Mouse (Mus musculus) intestine, postnatal 0 days (tissue): ENCODE results near the gene Xpnpep1. TPM values are rescaled to one million over a fixed set of nuclear protein-coding genes. Genes with fewer than 3 reads are reported as not detected.

Experiments used
- ATAC-seq: fragments of 200-750 bp; cut with Nextera tagmentation; 2 replicates; pipeline ENCODE4 v1.8.0; 2017; ENCODE audit warnings: mild to moderate bottlenecking, moderate TSS enrichment, moderate library complexity
- H3K27ac ChIP-seq: fragments of 300-500 bp; sonication (generic); 2 replicates; pipeline ENCODE4 v1.5.1; 2014; ENCODE audit warnings: mild to moderate bottlenecking, low read depth, low read length, moderate library complexity
- H3K27me3 ChIP-seq: fragments of 300-500 bp; sonication (generic); replicated peaks from 2 replicates; pipeline ENCODE4 v1.6.1; 2014; ENCODE audit warnings: low read length, mixed read lengths; ENCODE audit not compliant: control insufficient read depth, insufficient read depth
- H3K36me3 ChIP-seq: fragments of 300-500 bp; sonication (generic); 2 replicates; pipeline ENCODE4 v1.6.1; 2014; ENCODE audit warnings: mild to moderate bottlenecking, moderate library complexity; ENCODE audit not compliant: control insufficient read depth, insufficient read depth
- H3K4me1 ChIP-seq: fragments of 300-500 bp; sonication (generic); replicated peaks from 2 replicates; pipeline ENCODE4 v1.6.1; 2014; ENCODE audit warnings: antibody characterized with exemption, low read length, mixed read lengths; ENCODE audit not compliant: control insufficient read depth, insufficient read depth
- H3K4me2 ChIP-seq: fragments of 300-500 bp; sonication (generic); replicated peaks from 2 replicates; pipeline ENCODE4 v1.6.1; 2014; ENCODE audit warnings: low read depth, mild to moderate bottlenecking, moderate library complexity
- H3K4me3 ChIP-seq: fragments of 300-500 bp; sonication (generic); 2 replicates; pipeline ENCODE4 v1.5.1; 2014; ENCODE audit warnings: low read depth, low read length
- H3K9ac ChIP-seq: fragments of 300-500 bp; sonication (generic); 2 replicates; pipeline ENCODE4 v1.6.1; 2014; ENCODE audit warnings: mild to moderate bottlenecking, low read depth, low read length
- H3K9me3 ChIP-seq: fragments of 300-500 bp; sonication (generic); 2 replicates; pipeline ENCODE4 v1.6.1; 2016; ENCODE audit warnings: mixed run types; ENCODE audit not compliant: control insufficient read depth
- CTCF ChIP-seq: sonication (generic); IDR thresholded peaks from 2 replicates; pipeline ENCODE4 v1.5.1; 2016; ENCODE audit warnings: low read depth, mild to moderate bottlenecking, control low read depth, antibody characterized with exemption, moderate library complexity
- WGBS: fragments of 180-500 bp; shearing (Covaris S2); extraction: QIAGEN DNeasy Blood & Tissue Kit; methylation state at CpG from one replicate; pipeline ENCODE4 v1.1.7; 2014; 5-methylcytosine and 5-hydroxymethylcytosine counted together
- polyA plus RNA-seq: library from polyadenylated mRNA; unstranded; fragments of >200 nt; fragmentation: Nextera tagmentation; extraction: Ambion mirVana; gene quantifications from 2 replicates; pipeline ENCODE4 v1.2.1, GENCODE M21; 2015

Gene Xpnpep1
- polyA plus RNA-seq, 1 experiment from 2014 or later = 333 TPM

GRCm38 (mm10) chr19:53013744-53014143 lies 26.3 kb downstream of the Xpnpep1 start:
- Histone ChIP-seq H3K4me3 (no peak overlapping the region), H3K4me1 (no peaks in the 10 kb centered on the region), H3K4me2 (no peak overlapping the region), H3K27ac (no peak overlapping the region), H3K9ac (no peak overlapping the region), H3K36me3 (peaks cover 78% of the 10 kb centered on the region), H3K9me3 (no peaks in the 10 kb centered on the region), H3K27me3 (no peaks in the 10 kb centered on the region)
- WGBS = 94% methylated on average over 3 of the region's 3 CpGs
- TF ChIP-seq CTCF = no peak
- no peak for ATAC-seq

GRCm38 (mm10) chr19:53013341-53013740 lies 26.7 kb downstream of the Xpnpep1 start:
- H3K27me3 ChIP-seq = no peaks in the 10 kb centered on the region
- H3K36me3 ChIP-seq = peaks cover 78% of the 10 kb centered on the region
- H3K9me3 ChIP-seq = no peaks in the 10 kb centered on the region
- H3K4me3 ChIP-seq = no peak overlapping the region
- no peak overlapping the region for H3K27ac ChIP-seq
- no peak for ATAC-seq
- no peak overlapping the region for H3K4me2 ChIP-seq
- H3K4me1 ChIP-seq = no peaks in the 10 kb centered on the region
- WGBS = 92% methylated on average over 7 of the region's 7 CpGs
- no peak for TF ChIP-seq CTCF
- no peak overlapping the region for H3K9ac ChIP-seq

GRCm38 (mm10) chr19:53010941-53011340 lies 29.1 kb downstream of the Xpnpep1 start:
- Histone ChIP-seq H3K27me3 (no peaks in the 10 kb centered on the region), H3K4me1 (no peaks in the 10 kb centered on the region), H3K4me2 (no peak overlapping the region), H3K4me3 (no peak overlapping the region), H3K27ac (no peak overlapping the region; the same call in 1 of the 2 replicates), H3K36me3 (peaks cover 88% of the 10 kb centered on the region), H3K9ac (no peak overlapping the region), H3K9me3 (no peaks in the 10 kb centered on the region)
- no peak for ATAC-seq
- 58% methylated on average over 5 of the region's 5 CpGs for WGBS
- no peak for TF ChIP-seq CTCF

GRCm38 (mm10) chr19:53008921-53009320 lies 31.1 kb downstream of the Xpnpep1 start:
- Histone ChIP-seq H3K36me3 (peaks cover 93% of the 10 kb centered on the region), H3K9me3 (no peaks in the 10 kb centered on the region), H3K4me3 (no peak overlapping the region), H3K9ac (no peak overlapping the region), H3K4me1 (no peaks in the 10 kb centered on the region), H3K27me3 (no peaks in the 10 kb centered on the region), H3K4me2 (no peak overlapping the region), H3K27ac (no peak overlapping the region)
- TF ChIP-seq CTCF = no peak
- no peak for ATAC-seq
- 63% methylated on average over 5 of the region's 5 CpGs for WGBS

- H3K27ac ChIP-seq = no peak overlapping the region
- H3K27me3 ChIP-seq = no peaks in the 10 kb centered on the region
Observed at GRCm38 (mm10) chr19:53008020-53008705, 31.9 kb downstream of the Xpnpep1 start.

GRCm38 (mm10) chr19:53005978-53006377 lies 34.0 kb downstream of the Xpnpep1 start:
- Histone ChIP-seq H3K4me1 (no peaks in the 10 kb centered on the region), H3K4me3 (no peak overlapping the region), H3K9ac (no peak overlapping the region), H3K4me2 (no peak overlapping the region), H3K36me3 (peaks cover 93% of the 10 kb centered on the region), H3K27ac (no peak overlapping the region), H3K27me3 (no peaks in the 10 kb centered on the region), H3K9me3 (no peaks in the 10 kb centered on the region)
- TF ChIP-seq CTCF = no peak
- no peak for ATAC-seq
- 98% methylated on average over 19 of the region's 19 CpGs for WGBS

More at GRCm38 (mm10) chr19:53008020-53008705, 31.9 kb downstream of the Xpnpep1 start:
- no peak overlapping the region for H3K4me3 ChIP-seq
- peaks cover 93% of the 10 kb centered on the region for H3K36me3 ChIP-seq
- ATAC-seq = peak; percentile 61; the same call in 1 of the 2 replicates
- no peak overlapping the region for H3K4me2 ChIP-seq
- peak; percentile 89 for TF ChIP-seq CTCF
- H3K9ac ChIP-seq = no peak overlapping the region
- 56% methylated on average over 6 of the region's 6 CpGs for WGBS
- H3K4me1 ChIP-seq = no peaks in the 10 kb centered on the region
- H3K9me3 ChIP-seq = no peaks in the 10 kb centered on the region
